Mouse (Mus musculus) bone marrow, adult 2 months (tissue): ENCODE measurements around the gene Alk.

Experiments used
- CTCF ChIP-seq: fragments of 200-500 bp; IDR thresholded peaks from 2 replicates; pipeline ENCODE4 v1.5.1; 2011; ENCODE audit warnings: low read length, control low read depth; ENCODE audit not compliant: control insufficient read depth, insufficient read depth
- POLR2A ChIP-seq: fragments of 200-500 bp; IDR thresholded peaks from 2 replicates; pipeline ENCODE4 v1.6.1; 2011; ENCODE audit warnings: low read depth, mild to moderate bottlenecking, control low read depth, low read length, borderline replicate concordance; ENCODE audit not compliant: control insufficient read depth

DNA sequence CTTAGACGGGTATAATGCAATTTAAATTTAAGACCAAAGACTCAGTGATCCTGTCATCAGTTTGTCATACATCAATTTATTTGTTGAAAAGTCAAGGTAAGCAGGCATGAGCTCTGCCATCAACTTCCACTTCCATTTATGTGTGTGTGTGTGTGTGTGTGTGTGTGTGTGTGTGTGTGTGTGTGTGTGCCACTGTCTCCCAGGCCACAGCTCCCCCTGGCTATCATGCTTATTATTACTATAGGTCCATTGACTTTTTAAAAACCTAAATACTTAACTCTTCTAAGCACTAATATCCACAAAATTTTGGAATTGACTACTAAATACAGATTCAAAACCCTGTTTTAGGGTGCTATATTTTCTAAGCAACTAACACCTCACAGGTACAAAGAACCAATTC is 308.1 kb downstream of the Alk start:
- TF ChIP-seq POLR2A (no peak), CTCF (no peak)
